Mouse (Mus musculus): ENCODE measurements at regions not wholly inside any gene's neighbourhood (a gene's known extent, or its start where the extent isn't known, plus 50 kb on each side); places are given as distances from the start of the nearest gene placed in this dataset.

- intact Hi-C loops (cut with DNase I), result no loop called here
- DNase-seq, result no peak
These were observed 66.5 kb downstream of the Ccnl1 start for GRCm38 (mm10) chr3:65891594-65891993.

DNA sequence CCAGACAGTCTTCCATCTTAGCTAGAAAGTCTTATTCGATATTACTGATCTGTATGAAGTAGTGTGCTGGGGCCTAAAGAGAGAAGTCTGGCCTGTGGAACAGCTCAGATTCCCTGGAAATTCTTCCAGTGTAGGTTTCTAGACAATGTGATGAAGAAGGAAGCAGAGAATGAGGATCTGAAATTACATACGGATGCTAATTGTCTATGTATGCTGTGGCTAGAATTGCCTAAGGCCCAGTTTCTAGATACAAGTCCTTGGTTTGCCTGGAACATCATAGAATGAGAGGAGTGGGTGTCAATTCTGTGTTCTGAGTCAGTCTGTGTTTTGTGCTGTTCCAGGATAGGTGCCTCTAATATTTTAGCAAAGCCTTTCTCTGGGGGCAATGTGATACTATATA is 66.9 kb downstream of the Ccnl1 start:
- intact Hi-C loops (cut with DNase I), result no loop called here
- DNase-seq, result no peak

- no peak for DNase-seq
- intact Hi-C loops (cut with DNase I), result loop anchor here (2.0 kb wide), 1 partner anchor 72 kb away; no protein-coding TSS in a partner anchor
These were observed 69.1 kb downstream of the Ccnl1 start for GRCm38 (mm10) chr3:65888921-65889320.

GRCm38 (mm10) chr3:65884571-65885011 is 73.5 kb downstream of the Ccnl1 start:
- no peak for DNase-seq
- intact Hi-C loops (cut with DNase I), result no loop called here

DNA sequence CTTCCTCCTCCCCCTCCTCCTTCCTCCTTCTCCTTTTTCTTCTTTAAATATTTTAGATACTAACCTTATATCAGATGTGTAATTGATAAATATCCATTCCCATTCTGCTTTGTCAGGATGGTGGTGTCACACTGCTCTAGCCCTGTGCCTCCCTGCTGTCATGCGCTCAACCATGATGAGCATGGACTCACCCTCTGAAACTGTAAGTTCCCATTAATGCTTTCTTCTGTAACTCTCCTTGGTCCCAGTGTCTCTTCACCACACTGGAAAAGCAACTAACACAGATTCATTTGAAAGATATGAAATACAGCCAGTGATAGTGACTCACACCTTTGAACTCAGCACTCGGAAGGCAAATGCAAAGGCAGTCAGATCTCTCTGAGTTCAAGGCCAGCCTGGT is 75.9 kb downstream of the Ccnl1 start:
- no peak for DNase-seq
- intact Hi-C loops (cut with DNase I), result no loop called here

Data from gastrocnemius, postnatal 36 days (tissue).